Comparison of ENCODE assay signal across 15 mouse cellular contexts in the genomic region with DNA sequence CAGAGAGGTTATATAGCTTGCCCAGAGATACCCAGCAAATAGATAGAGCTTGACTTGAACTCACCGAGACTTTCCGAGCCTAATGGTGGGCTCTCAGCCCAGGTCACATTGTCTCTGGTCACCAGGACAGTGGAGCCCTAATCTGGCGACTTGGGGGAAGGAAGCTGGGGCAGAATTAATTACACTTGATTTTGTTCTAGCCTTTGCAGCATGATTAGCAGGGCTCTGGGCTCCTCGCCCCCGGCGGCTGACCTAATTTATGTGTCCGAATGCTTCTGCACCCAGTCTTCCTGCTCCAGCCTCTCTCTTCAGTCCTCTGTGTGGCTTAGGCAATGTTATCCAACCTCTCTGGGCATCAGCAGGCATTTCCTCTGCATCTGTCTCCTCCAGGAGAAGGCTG. TPM values are rescaled to one million over a fixed set of nuclear protein-coding genes. Genes with fewer than 3 reads are reported as not detected.
A peak's percentile ranks its signal among the peaks of the same experiment; 100 is the strongest.
DNase-seq lines count a peak whose midpoint lies in the region; ATAC-seq and TF ChIP-seq lines count a peak whose summit lies in the region.
"Had no signal": no experiment of that assay in that cellular context is flagged by ENCODE, and none has a peak within 500 bp of the region (broad histone marks: within the 10 kb centered on the region; RNA-seq: fewer than 3 reads in every experiment).

No protein-coding gene starts in this region.

- WGBS in forebrain, embryonic 10.5 days = 39% methylated on average over 7 of the region's 7 CpGs
- 38% methylated on average over 7 of the region's 7 CpGs for WGBS in forebrain, embryonic 11.5 days
- 56% methylated on average over 7 of the region's 7 CpGs for WGBS in liver, adult 2 months
- WGBS in liver, embryonic 12.5 days (ENCODE audit: insufficient replicate concordance) = 51% methylated on average over 7 of the region's 7 CpGs
- WGBS in hindbrain, embryonic 13.5 days = 44% methylated on average over 7 of the region's 7 CpGs
- 32% methylated on average over 7 of the region's 7 CpGs for WGBS in neural tube, embryonic 13.5 days

- H3K4me2 ChIP-seq in forebrain, embryonic 11.5 days (ENCODE audit: low read depth, low read length, severe bottlenecking) = no peak overlapping the region
- no peak overlapping the region for H3K4me2 ChIP-seq in liver, embryonic 12.5 days
- 0 out of 2 replicates have a peak overlapping the region, but pooled peaks have one; percentile 13 for H3K4me2 ChIP-seq in hindbrain, embryonic 13.5 days
- peak overlapping the region; percentile 4; the same call in 1 of the 2 replicates for H3K4me2 ChIP-seq in neural tube, embryonic 13.5 days
- H3K4me2 ChIP-seq: limb, embryonic 15.5 days; lung, embryonic 14.5 days had no signal

- peak overlapping the region; percentile 40; the same call in 1 of the 2 replicates for H3K27ac ChIP-seq in forebrain, embryonic 10.5 days
- H3K27ac ChIP-seq in forebrain, embryonic 11.5 days (ENCODE audit: low read depth, low read length) = no peak overlapping the region
- H3K27ac ChIP-seq in liver, adult 2 months (replicated peaks; ENCODE audit: insufficient read depth, low read depth, low read length) = no peak overlapping the region
- H3K27ac ChIP-seq in liver, embryonic 12.5 days = no peak overlapping the region
- H3K27ac ChIP-seq in hindbrain, embryonic 13.5 days = peak overlapping the region; percentile 35; the same call in 1 of the 2 replicates
- H3K27ac ChIP-seq in neural tube, embryonic 13.5 days (replicated peaks) = peak overlapping the region; percentile 46
- H3K27ac ChIP-seq: limb, embryonic 15.5 days; macrophage had no signal

- no peaks in the 10 kb centered on the region for H3K9me3 ChIP-seq in forebrain, embryonic 10.5 days
- no peaks in the 10 kb centered on the region for H3K9me3 ChIP-seq in forebrain, embryonic 11.5 days (ENCODE audit: control insufficient read depth, low read length)
- H3K9me3 ChIP-seq in liver, embryonic 12.5 days (replicated peaks) = no peaks in the 10 kb centered on the region
- H3K9me3 ChIP-seq in hindbrain, embryonic 13.5 days = no peaks in the 10 kb centered on the region
- H3K9me3 ChIP-seq in neural tube, embryonic 13.5 days = no peaks in the 10 kb centered on the region
- H3K9me3 ChIP-seq: limb, embryonic 15.5 days had no signal

- peaks cover 8% of the 10 kb centered on the region for H3K27me3 ChIP-seq in forebrain, embryonic 10.5 days (ENCODE audit: poor library complexity, severe bottlenecking)
- no peaks in the 10 kb centered on the region for H3K27me3 ChIP-seq in forebrain, embryonic 11.5 days (ENCODE audit: control insufficient read depth, insufficient read depth, low read length)
- no peaks in the 10 kb centered on the region for H3K27me3 ChIP-seq in liver, adult 2 months (ENCODE audit: control insufficient read depth, insufficient read depth, low read length)
- H3K27me3 ChIP-seq in liver, embryonic 12.5 days (replicated peaks) = peaks cover 6% of the 10 kb centered on the region; the same call in 1 of the 2 replicates
- no peaks in the 10 kb centered on the region for H3K27me3 ChIP-seq in hindbrain, embryonic 13.5 days
- no peaks in the 10 kb centered on the region for H3K27me3 ChIP-seq in neural tube, embryonic 13.5 days
- H3K27me3 ChIP-seq: limb, embryonic 15.5 days had no signal

- no peak overlapping the region for H3K9ac ChIP-seq in forebrain, embryonic 11.5 days (ENCODE audit: low read length)
- no peak overlapping the region for H3K9ac ChIP-seq in liver, adult 2 months (ENCODE audit: low read depth, low read length)
- H3K9ac ChIP-seq in liver, embryonic 12.5 days = no peak overlapping the region
- H3K9ac ChIP-seq in hindbrain, embryonic 13.5 days = peak overlapping the region; percentile 49; the same call in 1 of the 2 replicates
- peak overlapping the region; percentile 45 for H3K9ac ChIP-seq in neural tube, embryonic 13.5 days
- H3K9ac ChIP-seq: limb, embryonic 15.5 days; lung, embryonic 14.5 days had no signal

- no peak for TF ChIP-seq POLR2A in liver, adult 2 months (IDR thresholded peaks at IDR 0.05; ENCODE audit: extremely low read depth, insufficient read depth, low read length)

- H3K4me3 ChIP-seq in forebrain, embryonic 10.5 days = no peak overlapping the region
- H3K4me3 ChIP-seq in forebrain, embryonic 11.5 days (ENCODE audit: low read depth, low read length) = no peak overlapping the region
- peak overlapping the region; percentile 25 for H3K4me3 ChIP-seq in liver, adult 2 months (ENCODE audit: insufficient read depth, low read depth, low read length)
- no peak overlapping the region for H3K4me3 ChIP-seq in liver, embryonic 12.5 days
- H3K4me3 ChIP-seq in hindbrain, embryonic 13.5 days = no peak overlapping the region
- H3K4me3 ChIP-seq in neural tube, embryonic 13.5 days = no peak overlapping the region
- H3K4me3 ChIP-seq: limb, embryonic 15.5 days had no signal

- ATAC-seq in forebrain, embryonic 11.5 days (replicated peaks; ENCODE audit: low FRiP score) = no peak
- no peak for ATAC-seq in liver, embryonic 12.5 days
- ATAC-seq in hindbrain, embryonic 13.5 days (ENCODE audit: low FRiP score) = no peak
- no peak for ATAC-seq in neural tube, embryonic 13.5 days (ENCODE audit: low read depth)

- no peak for DNase-seq in forebrain, embryonic 10.5 days (ENCODE audit: extremely low spot score, low spot score)
- no peak for DNase-seq in forebrain, embryonic 11.5 days (ENCODE audit: low spot score)
- DNase-seq in liver, adult 2 months (ENCODE audit: extremely low read depth, low read depth, low spot score) = no peak
- no peak for DNase-seq in kidney, postnatal 4 days
- no peak for DNase-seq in thymus, postnatal 0 days (ENCODE audit: low spot score)
- DNase-seq: cerebellum, postnatal 25 days; gastrocnemius, postnatal 10 days; heart, postnatal 10 days; lung, embryonic 14.5 days; thymus, postnatal 36 days had no signal

- H3K79me2 ChIP-seq in liver, adult 2 months (ENCODE audit: control insufficient read depth, insufficient read depth, low read length) = peaks cover 8% of the 10 kb centered on the region; the same call in 1 of the 2 replicates

- no peak for TF ChIP-seq CTCF in liver, adult 2 months (IDR thresholded peaks at IDR 0.05; ENCODE audit: low read depth, low read length)

- H3K4me1 ChIP-seq in forebrain, embryonic 10.5 days = peaks cover 73% of the 10 kb centered on the region
- H3K4me1 ChIP-seq in forebrain, embryonic 11.5 days (replicated peaks; ENCODE audit: control insufficient read depth, insufficient read depth, low read length) = peaks cover 6% of the 10 kb centered on the region; the same call in 1 of the 2 replicates
- H3K4me1 ChIP-seq in liver, adult 2 months (ENCODE audit: control insufficient read depth, insufficient read depth, low read length) = no peaks in the 10 kb centered on the region
- no peaks in the 10 kb centered on the region for H3K4me1 ChIP-seq in liver, embryonic 12.5 days
- H3K4me1 ChIP-seq in hindbrain, embryonic 13.5 days (replicated peaks) = peaks cover 78% of the 10 kb centered on the region
- H3K4me1 ChIP-seq in neural tube, embryonic 13.5 days (replicated peaks) = peaks cover 78% of the 10 kb centered on the region

- H3K36me3 ChIP-seq in forebrain, embryonic 10.5 days (replicated peaks) = no peaks in the 10 kb centered on the region
- H3K36me3 ChIP-seq in forebrain, embryonic 11.5 days (ENCODE audit: control insufficient read depth, insufficient read depth, low read length) = no peaks in the 10 kb centered on the region
- H3K36me3 ChIP-seq in liver, adult 2 months (ENCODE audit: control insufficient read depth, insufficient read depth, low read length) = no peaks in the 10 kb centered on the region
- no peaks in the 10 kb centered on the region for H3K36me3 ChIP-seq in liver, embryonic 12.5 days
- H3K36me3 ChIP-seq in hindbrain, embryonic 13.5 days = no peaks in the 10 kb centered on the region
- no peaks in the 10 kb centered on the region for H3K36me3 ChIP-seq in neural tube, embryonic 13.5 days
- H3K36me3 ChIP-seq: limb, embryonic 15.5 days had no signal

RNA-seq across cellular contexts. Expression of a gene that starts 19.0 kb away (rescaled TPM):
- 17.8 and 18.7 TPM in 2 replicates for polyA plus RNA-seq in forebrain, embryonic 10.5 days (2016; fragmentation: Nextera tagmentation; extraction: Ambion mirVana)
- polyA plus RNA-seq in forebrain, embryonic 11.5 days (2014; fragmentation: Nextera tagmentation; extraction: Ambion mirVana) = 19.4 and 19.5 TPM in 2 replicates
- 11.1 and 18.1 TPM in 2 replicates for total RNA-seq in liver, adult 2 months (2014; rRNA removed)
- polyA plus RNA-seq in liver, adult 2 months (2012; rRNA removed) = 23.2 and 37.1 TPM in 2 replicates
- polyA plus RNA-seq in liver, embryonic 12.5 days (2016; fragmentation: Nextera tagmentation; extraction: Ambion mirVana) = 8.0 and 9.8 TPM in 2 replicates
- 71.3 and 76.9 TPM in 2 replicates for polyA plus RNA-seq in hindbrain, embryonic 13.5 days (2015; fragmentation: Nextera tagmentation; extraction: Ambion mirVana)
- 76.9 and 78.8 TPM in 2 replicates for polyA plus RNA-seq in neural tube, embryonic 13.5 days (2015; fragmentation: Nextera tagmentation; extraction: Ambion mirVana)
- 4.8 and 5.1 TPM in 2 replicates for polyA plus RNA-seq in thymus, postnatal 0 days (2015; fragmentation: Nextera tagmentation; extraction: Ambion mirVana)

Comparison
In these comparisons a context has a peak if more than half of its experiments do, and no peak if none do; other contexts are left out.
1. H3K27ac ChIP-seq: peak in forebrain, embryonic 10.5 days (single experiment), hindbrain, embryonic 13.5 days (single experiment) and neural tube, embryonic 13.5 days (single experiment); none in forebrain, embryonic 11.5 days (single experiment), liver, adult 2 months (single experiment) and liver, embryonic 12.5 days (single experiment).
2. H3K4me2 ChIP-seq: peak in hindbrain, embryonic 13.5 days (single experiment) and neural tube, embryonic 13.5 days (single experiment); none in forebrain, embryonic 11.5 days (single experiment) and liver, embryonic 12.5 days (single experiment).
3. H3K9ac ChIP-seq: peak in hindbrain, embryonic 13.5 days (single experiment) and neural tube, embryonic 13.5 days (single experiment); none in forebrain, embryonic 11.5 days (single experiment), liver, adult 2 months (single experiment) and liver, embryonic 12.5 days (single experiment).